Mouse (Mus musculus) monocyte, adult 5-6 weeks (primary cell): ENCODE results near the gene Stap1. TPM values are rescaled to one million over a fixed set of nuclear protein-coding genes. Genes with fewer than 3 reads are reported as not detected.

Source experiments
- ATAC-seq: fragments of 153-309, 156-312 bp; replicated peaks from 2 replicates; pipeline ENCODE4 v1.8.0; 2017; ENCODE audit warnings: mild to moderate bottlenecking; ENCODE audit not compliant: low TSS enrichment, insufficient number of reproducible peaks, severe bottlenecking, poor library complexity, low FRiP score
- total RNA-seq: library from RNA; stranded (forward); fragments of 200-1000, 200-491, 200-594 nt; gene quantifications from 3 replicates; pipeline ENCODE4 v1.2.3, GENCODE M21; 2017

Gene Stap1
- total RNA-seq, 1 experiment from 2014 or later, result 322 TPM

DNA sequence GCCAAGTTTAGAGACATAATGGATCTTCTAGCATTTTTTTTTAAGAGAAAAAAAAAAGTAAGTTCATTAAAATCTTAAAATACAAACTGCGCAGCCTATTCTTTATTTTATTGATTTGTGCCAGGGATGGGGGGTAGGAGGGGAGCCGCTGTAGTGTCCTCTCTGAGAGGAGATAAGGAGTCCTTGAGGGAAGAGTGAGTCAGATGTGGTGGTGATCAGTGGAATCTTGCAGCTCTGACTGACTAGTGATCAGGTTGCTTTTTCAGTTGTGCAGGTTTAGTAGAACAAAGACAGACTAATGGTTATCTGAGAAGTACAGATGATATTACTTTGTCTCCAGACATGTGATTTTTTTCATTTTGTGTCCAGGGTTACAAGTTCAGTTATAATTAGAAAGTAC is 41.5 kb downstream of the Stap1 start:
- ATAC-seq, result no peak

GRCm38 (mm10) chr5:86113997-86114396 is 42.5 kb downstream of the Stap1 start:
- no peak for ATAC-seq

GRCm38 (mm10) chr5:86118457-86119094 is 47.0 kb downstream of the Stap1 start:
- no peak for ATAC-seq

DNA sequence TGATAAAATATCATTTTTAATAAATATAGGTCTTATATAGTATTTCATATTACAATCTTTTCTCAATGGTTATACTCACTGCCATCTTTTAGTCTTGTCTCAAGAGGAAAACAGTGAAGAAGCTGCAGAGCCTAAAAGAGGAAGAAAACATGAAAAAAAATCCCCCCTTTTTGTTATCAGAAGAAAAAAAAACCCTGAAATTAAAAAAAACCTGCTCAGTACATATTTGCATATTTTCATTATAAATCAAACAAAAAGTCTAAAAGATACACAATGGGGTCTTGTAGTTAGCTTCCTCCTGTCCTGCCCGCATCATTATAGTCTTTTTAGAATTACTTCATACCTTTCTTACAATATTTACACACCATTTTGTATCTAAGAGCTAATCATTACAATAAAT is 57.2 kb downstream of the Stap1 start:
- no peak for ATAC-seq

DNA sequence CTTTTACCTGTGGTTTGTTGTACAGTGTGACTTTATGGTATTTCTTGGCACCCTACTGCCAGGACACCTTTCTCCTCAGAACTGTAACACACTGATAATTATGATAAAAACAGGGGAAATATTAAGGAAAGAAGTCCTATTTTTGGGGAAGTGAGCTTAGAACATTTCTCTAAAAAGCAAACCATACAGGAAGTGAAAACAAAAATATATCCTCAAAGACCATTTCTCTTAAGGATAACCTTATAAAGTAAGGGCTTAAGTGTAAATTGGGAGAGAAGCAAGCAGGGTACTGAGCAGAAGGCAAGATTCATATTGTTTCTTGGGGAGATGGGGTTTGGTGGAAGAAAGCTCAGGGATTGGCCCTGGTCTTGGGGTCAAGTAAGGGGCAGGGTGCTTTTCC is 58.3 kb downstream of the Stap1 start:
- ATAC-seq, result no peak

Other genes with a start within 250 kb of the Stap1 start
- gene Cenpc1, start 6.2 kb upstream of the Stap1 start, total RNA-seq, result 17.4 to 34.1 TPM (median 19.4 TPM) in 3 replicates
- 18.7 to 22.7 TPM (median 21.5 TPM) in 3 replicates for gene Uba6, start 101.1 kb downstream of the Stap1 start, total RNA-seq
- not detected in 3 replicates for gene Gnrhr, start 126.2 kb downstream of the Stap1 start, total RNA-seq
- gene Tmprss11c, start 217.6 kb downstream of the Stap1 start, total RNA-seq, result not detected in 3 replicates